8 mouse cellular contexts compared by ENCODE assay signal in the genomic region with DNA sequence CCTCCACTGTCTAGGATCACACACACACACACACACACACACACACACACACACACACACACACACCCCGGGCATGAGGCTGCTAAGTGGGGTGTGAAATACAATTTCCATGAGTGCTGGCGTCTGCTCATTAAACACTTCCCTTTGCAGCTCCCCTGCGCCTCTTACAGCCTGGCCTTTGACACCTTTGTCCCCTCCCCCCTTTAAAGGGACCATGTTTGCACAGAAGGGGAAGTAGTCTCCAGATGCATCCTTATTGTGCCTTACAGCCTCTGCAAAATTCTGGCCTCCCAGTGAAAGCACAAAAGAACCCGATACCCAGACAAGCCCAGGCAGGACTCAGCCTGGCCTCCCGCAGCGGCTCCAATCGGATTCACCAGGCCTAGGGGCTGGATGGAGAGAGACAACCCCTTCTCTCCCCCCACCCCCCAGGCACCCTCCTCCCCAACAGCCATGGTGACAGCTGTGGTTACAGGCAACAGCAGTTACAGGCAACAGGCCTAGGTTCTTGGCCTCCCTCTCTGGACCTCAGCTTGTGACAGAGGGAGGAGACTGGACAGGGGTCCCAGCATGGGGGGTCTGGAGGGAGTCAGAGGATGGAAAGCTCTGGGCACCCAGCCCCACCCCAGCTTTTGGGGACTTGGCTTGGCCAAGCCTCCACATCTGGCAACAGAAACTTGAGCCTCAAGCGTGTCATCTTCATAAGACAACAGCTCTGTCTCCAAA. TPM values are rescaled to one million over a fixed set of nuclear protein-coding genes. Genes with fewer than 3 reads are reported as not detected.
DNase-seq lines count a peak whose midpoint lies in the region; ATAC-seq and TF ChIP-seq lines count a peak whose summit lies in the region.

No protein-coding gene starts in this region.

- 0 out of 2 replicates have a peak overlapping the region, but pooled peaks have one; percentile 11 for H3K4me2 ChIP-seq in hindbrain, embryonic 12.5 days (replicated peaks)
- no peak overlapping the region; the same call in 1 of the 2 replicates for H3K4me2 ChIP-seq in stomach, embryonic 15.5 days

- H3K27me3 ChIP-seq in hindbrain, embryonic 12.5 days: no peaks in the 10 kb centered on the region
- H3K27me3 ChIP-seq in stomach, embryonic 15.5 days (replicated peaks): no peaks in the 10 kb centered on the region
- no peaks in the 10 kb centered on the region for H3K27me3 ChIP-seq in thymus, adult 2 months (ENCODE audit: control insufficient read depth, insufficient read depth, low read length)

- peaks cover 63% of the 10 kb centered on the region for H3K4me1 ChIP-seq in hindbrain, embryonic 12.5 days
- H3K4me1 ChIP-seq in stomach, embryonic 15.5 days: peaks cover 51% of the 10 kb centered on the region
- H3K4me1 ChIP-seq in thymus, adult 2 months (replicated peaks; ENCODE audit: control insufficient read depth, insufficient read depth, low read length): no peaks in the 10 kb centered on the region

- TF ChIP-seq POLR2A in thymus, adult 2 months (IDR thresholded peaks at IDR 0.05; ENCODE audit: control insufficient read depth, extremely low read depth, insufficient read depth, low read length, poor library complexity): no peak

- 3% methylated on average over 8 of the region's 8 CpGs for WGBS in hindbrain, embryonic 12.5 days
- WGBS in stomach, embryonic 15.5 days: 12% methylated on average over 8 of the region's 8 CpGs
- WGBS in thymus, adult 2 months: 17% methylated on average over 8 of the region's 8 CpGs

- H3K9me3 ChIP-seq in hindbrain, embryonic 12.5 days (replicated peaks): no peaks in the 10 kb centered on the region
- no peaks in the 10 kb centered on the region for H3K9me3 ChIP-seq in stomach, embryonic 15.5 days

- H3K27ac ChIP-seq in hindbrain, embryonic 12.5 days: peak overlapping the region; percentile 85
- peak overlapping the region; percentile 80 for H3K27ac ChIP-seq in stomach, embryonic 15.5 days
- H3K27ac ChIP-seq in thymus, adult 2 months (ENCODE audit: control insufficient read depth, insufficient read depth, low read length): no peak overlapping the region

- peak; percentile 63 for ATAC-seq in hindbrain, embryonic 12.5 days (ENCODE audit: low FRiP score)
- peak; percentile 48 for ATAC-seq in stomach, embryonic 15.5 days (ENCODE audit: insufficient read depth, low FRiP score, low read depth)

- H3K36me3 ChIP-seq in hindbrain, embryonic 12.5 days: no peaks in the 10 kb centered on the region
- H3K36me3 ChIP-seq in stomach, embryonic 15.5 days: no peaks in the 10 kb centered on the region
- H3K36me3 ChIP-seq in thymus, adult 2 months (ENCODE audit: control insufficient read depth, insufficient read depth, low read length): no peaks in the 10 kb centered on the region

- H3K4me3 ChIP-seq in hindbrain, embryonic 12.5 days: no peak overlapping the region
- H3K4me3 ChIP-seq in stomach, embryonic 15.5 days (replicated peaks): no peak overlapping the region
- H3K4me3 ChIP-seq in thymus, adult 2 months (ENCODE audit: control insufficient read depth, insufficient read depth, low read length): no peak overlapping the region

- DNase-seq in adrenal gland, postnatal 14 days: peak; percentile 37
- DNase-seq in adrenal gland, postnatal 4 days (ENCODE audit: low spot score in 2 of 2): no peak
- peak; percentile 75 for DNase-seq in embryo, embryonic 10 days (ENCODE audit: low spot score)
- DNase-seq in lung, postnatal 14 days: peak; percentile 18
- DNase-seq in layer of hippocampus, adult 11-12 months (ENCODE audit: low spot score): no peak
- DNase-seq in thymus, adult 2 months: no peak

- H3K9ac ChIP-seq in hindbrain, embryonic 12.5 days: no peak overlapping the region
- no peak overlapping the region for H3K9ac ChIP-seq in stomach, embryonic 15.5 days

- TF ChIP-seq CTCF in thymus, adult 2 months (IDR thresholded peaks at IDR 0.05; ENCODE audit: borderline replicate concordance, control insufficient read depth, extremely low read depth, insufficient read depth, low read length, poor library complexity): no peak

RNA-seq across cellular contexts. Expression of gene Enho, which starts 11.8 kb away (rescaled TPM):
- total RNA-seq in adrenal gland, postnatal 14 days (2021): 3.5 and 6.9 TPM in 2 replicates
- total RNA-seq in adrenal gland, postnatal 4 days (2021): 1 to 10 TPM; 8.9 to 9.1 TPM
- polyA plus RNA-seq in hindbrain, embryonic 12.5 days (2016; fragmentation: Nextera tagmentation; extraction: Ambion mirVana): 73.6 and 78.6 TPM in 2 replicates
- polyA plus RNA-seq in stomach, embryonic 15.5 days (2015; fragmentation: Nextera tagmentation; extraction: Ambion mirVana): 18.3 and 24.0 TPM in 2 replicates
- 7.5 and 10.3 TPM in 2 replicates for polyA plus RNA-seq in thymus, adult 2 months (2012; rRNA removed)

RNA-seq across cellular contexts. Expression of gene Dnaic1, which starts 58.8 kb away (rescaled TPM):
- 0.34 and 2.2 TPM in 2 replicates for total RNA-seq in adrenal gland, postnatal 14 days (2021)
- total RNA-seq in adrenal gland, postnatal 4 days (2021): 1 to 10 TPM in 1 of 2 experiments, under 1 TPM in 1; 0.11 to 1.9 TPM
- 2.3 and 2.8 TPM in 2 replicates for polyA plus RNA-seq in hindbrain, embryonic 12.5 days (2016; fragmentation: Nextera tagmentation; extraction: Ambion mirVana)
- 3.0 and 3.7 TPM in 2 replicates for polyA plus RNA-seq in stomach, embryonic 15.5 days (2015; fragmentation: Nextera tagmentation; extraction: Ambion mirVana)
- 0.18 and 0.96 TPM in 2 replicates for polyA plus RNA-seq in thymus, adult 2 months (2012; rRNA removed)

RNA-seq across cellular contexts. Expression of gene Fam219a, which starts 59.0 kb away (rescaled TPM):
- total RNA-seq in adrenal gland, postnatal 14 days (2021): 18.1 and 18.2 TPM in 2 replicates
- 10 to 100 TPM; 31.2 to 34.6 TPM for total RNA-seq in adrenal gland, postnatal 4 days (2021)
- polyA plus RNA-seq in hindbrain, embryonic 12.5 days (2016; fragmentation: Nextera tagmentation; extraction: Ambion mirVana): 12.5 and 15.3 TPM in 2 replicates
- polyA plus RNA-seq in stomach, embryonic 15.5 days (2015; fragmentation: Nextera tagmentation; extraction: Ambion mirVana): 2.9 and 3.5 TPM in 2 replicates
- polyA plus RNA-seq in thymus, adult 2 months (2012; rRNA removed): 23.0 and 29.8 TPM in 2 replicates

Comparison
In these comparisons a context has a peak if more than half of its experiments do, and no peak if none do; other contexts are left out.
1. DNase-seq: peak in adrenal gland, postnatal 14 days (single experiment), embryo, embryonic 10 days (single experiment) and lung, postnatal 14 days (single experiment); none in adrenal gland, postnatal 4 days (0 of 2), layer of hippocampus, adult 11-12 months (single experiment) and thymus, adult 2 months (single experiment).